Mouse (Mus musculus) megakaryocyte, embryonic 14.5 days (primary cell): ENCODE data around the gene Mybph.

Experiments
- FLI1 ChIP-seq: IDR thresholded peaks from 2 replicates; pipeline ENCODE4 v1.6.1; 2012; ENCODE audit warnings: low read length, inconsistent platforms, mixed read lengths
- GATA1 ChIP-seq: IDR thresholded peaks from 3 replicates; pipeline ENCODE4 v1.6.1; 2012; ENCODE audit warnings: mixed read lengths, low read length, inconsistent platforms, borderline replicate concordance

DNA sequence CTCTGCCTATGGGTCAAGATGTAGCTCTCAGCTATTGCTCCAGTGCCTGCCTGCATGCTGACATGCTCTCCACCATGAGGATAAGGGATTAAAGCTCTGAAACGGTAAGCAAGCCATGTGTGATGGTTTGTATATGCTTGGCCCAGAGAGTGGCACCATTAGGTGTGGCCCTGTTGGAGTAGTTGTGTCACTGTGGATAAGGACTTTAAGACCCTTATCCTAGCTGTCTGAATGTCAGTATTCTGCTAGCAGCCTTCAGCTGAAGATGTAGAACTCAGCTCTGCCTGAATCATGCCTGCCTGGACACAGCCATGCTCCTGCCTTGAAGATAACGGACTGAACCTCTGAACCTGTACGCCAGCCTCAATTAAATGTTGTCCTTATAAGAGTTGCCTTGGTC is 26.7 kb upstream of the Mybph start:
- no peak for TF ChIP-seq GATA1
- TF ChIP-seq FLI1 = no peak
